Mouse (Mus musculus) forebrain, postnatal 0 days (tissue): ENCODE data around the gene Ncoa3. TPM values are rescaled to one million over a fixed set of nuclear protein-coding genes. Genes with fewer than 3 reads are reported as not detected.

Experiments
- ATAC-seq: fragments of 200-750 bp; cut with Nextera tagmentation; 2 replicates; pipeline ENCODE4 v1.8.0; 2017; ENCODE audit warnings: mild to moderate bottlenecking, moderate library complexity
- DNase-seq: peaks from one replicate; pipeline ENCODE4 v3.0.0-alpha.2; 2015
- H3K27ac ChIP-seq: fragments of 300-500 bp; sonication (generic); 2 replicates; pipeline ENCODE4 v1.5.1; 2014; ENCODE audit warnings: low read depth, mild to moderate bottlenecking, antibody characterized with exemption, low read length, moderate library complexity, mixed read lengths
- H3K27me3 ChIP-seq: fragments of 300-500 bp; sonication (generic); 2 replicates; pipeline ENCODE4 v1.6.1; 2014; ENCODE audit warnings: mild to moderate bottlenecking, low read length, mixed read lengths; ENCODE audit not compliant: insufficient read depth
- H3K36me3 ChIP-seq: fragments of 300-500 bp; sonication (generic); 2 replicates; pipeline ENCODE4 v1.6.1; 2014; ENCODE audit warnings: mild to moderate bottlenecking, moderate library complexity; ENCODE audit not compliant: insufficient read depth
- H3K4me1 ChIP-seq: fragments of 300-500 bp; sonication (generic); 2 replicates; pipeline ENCODE4 v1.6.1; 2014; ENCODE audit warnings: antibody characterized with exemption; ENCODE audit not compliant: insufficient read depth
- H3K4me2 ChIP-seq: fragments of 300-500 bp; sonication (generic); 2 replicates; pipeline ENCODE4 v1.6.1; 2014; ENCODE audit warnings: low read depth, mild to moderate bottlenecking, moderate library complexity
- H3K4me3 ChIP-seq: fragments of 300-500 bp; sonication (generic); 2 replicates; pipeline ENCODE4 v1.5.1; 2014; ENCODE audit warnings: low read depth, low read length, mixed read lengths
- H3K9ac ChIP-seq: fragments of 300-500 bp; sonication (generic); 2 replicates; pipeline ENCODE4 v1.6.1; 2014; ENCODE audit warnings: mild to moderate bottlenecking
- H3K9me3 ChIP-seq: fragments of 300-500 bp; sonication (generic); 2 replicates; pipeline ENCODE4 v1.6.1; 2016; ENCODE audit warnings: low read length
- CTCF ChIP-seq: sonication (generic); IDR thresholded peaks from 2 replicates; pipeline ENCODE4 v1.5.1; 2016; ENCODE audit warnings: antibody characterized with exemption, control low read depth, low read depth
- WGBS: fragments of 180-500 bp; shearing (Covaris S2); extraction: QIAGEN DNeasy Blood & Tissue Kit; methylation state at CpG from one replicate; pipeline ENCODE4 v1.1.7; 2014; 5-methylcytosine and 5-hydroxymethylcytosine counted together
- polyA plus RNA-seq: library from polyadenylated mRNA; unstranded; fragments of >200 nt; fragmentation: Nextera tagmentation; extraction: Ambion mirVana; gene quantifications from 2 replicates; pipeline ENCODE4 v1.2.1, GENCODE M21; 2015
- total RNA-seq: library from RNA; depleted of rRNA; stranded (reverse); fragments of >200 nt; gene quantifications from 2 replicates; pipeline ENCODE4 v1.2.3, GENCODE M21; 2014

The Ncoa3 gene
- total and polyA plus RNA-seq, 2 experiments from 2014 or later = 9.8 to 24.1 TPM

DNA sequence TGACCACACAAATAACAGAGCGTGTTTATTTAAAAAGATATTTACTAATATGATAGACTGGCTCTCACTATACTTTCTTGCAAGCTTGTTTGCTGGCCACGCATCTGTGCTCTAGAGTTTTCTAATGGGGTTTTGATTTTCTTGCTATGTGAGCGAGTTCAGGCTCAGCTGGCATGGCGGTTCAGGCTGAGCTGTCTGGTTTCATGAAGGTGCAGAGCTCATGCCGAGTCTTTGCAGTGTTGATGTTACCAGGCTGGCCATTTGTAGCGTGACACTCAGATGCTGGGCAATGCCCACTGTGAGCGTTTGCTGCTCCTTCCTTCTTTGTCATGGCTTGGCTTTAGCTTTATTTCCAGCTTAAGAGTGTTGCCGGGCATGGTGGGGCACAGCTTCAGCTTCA is 70.0 kb downstream of the Ncoa3 start:
- WGBS = 93% methylated on average over 8 of the region's 8 CpGs
- TF ChIP-seq CTCF = no peak
- Histone ChIP-seq H3K9me3 (no peaks in the 10 kb centered on the region), H3K4me3 (no peak overlapping the region), H3K4me2 (no peak overlapping the region), H3K9ac (no peak overlapping the region), H3K36me3 (peaks cover 52% of the 10 kb centered on the region), H3K27ac (no peak overlapping the region), H3K4me1 (no peaks in the 10 kb centered on the region), H3K27me3 (no peaks in the 10 kb centered on the region)
- ATAC-seq = no peak
- no peak for DNase-seq

DNA sequence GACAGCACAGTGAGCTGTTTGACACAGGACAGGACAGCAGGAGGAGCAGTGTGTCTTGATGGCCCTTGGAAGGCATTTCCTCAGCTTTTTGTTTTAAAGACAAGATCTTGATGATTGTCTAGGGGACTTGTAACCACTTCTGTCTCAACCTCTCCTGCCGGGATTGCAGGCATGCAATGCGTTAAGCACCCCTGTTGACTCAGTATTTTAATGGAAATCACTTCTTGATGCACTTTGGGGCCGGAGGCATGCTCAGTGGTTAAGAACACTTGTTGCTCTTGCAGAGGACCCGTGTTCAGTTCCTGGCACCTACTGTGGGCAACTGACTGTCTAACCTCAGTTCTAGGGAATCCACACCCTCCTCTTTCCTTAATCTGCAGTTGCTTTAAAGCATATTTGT is 74.0 kb downstream of the Ncoa3 start:
- 76% methylated on average over 4 of the region's 4 CpGs for WGBS
- DNase-seq (no peak), ATAC-seq (no peak)
- Histone ChIP-seq H3K4me2 (no peak overlapping the region), H3K27ac (no peak overlapping the region), H3K27me3 (no peaks in the 10 kb centered on the region), H3K4me3 (no peak overlapping the region), H3K9ac (no peak overlapping the region), H3K4me1 (no peaks in the 10 kb centered on the region), H3K9me3 (no peaks in the 10 kb centered on the region), H3K36me3 (peaks cover 65% of the 10 kb centered on the region)
- TF ChIP-seq CTCF = no peak

DNA sequence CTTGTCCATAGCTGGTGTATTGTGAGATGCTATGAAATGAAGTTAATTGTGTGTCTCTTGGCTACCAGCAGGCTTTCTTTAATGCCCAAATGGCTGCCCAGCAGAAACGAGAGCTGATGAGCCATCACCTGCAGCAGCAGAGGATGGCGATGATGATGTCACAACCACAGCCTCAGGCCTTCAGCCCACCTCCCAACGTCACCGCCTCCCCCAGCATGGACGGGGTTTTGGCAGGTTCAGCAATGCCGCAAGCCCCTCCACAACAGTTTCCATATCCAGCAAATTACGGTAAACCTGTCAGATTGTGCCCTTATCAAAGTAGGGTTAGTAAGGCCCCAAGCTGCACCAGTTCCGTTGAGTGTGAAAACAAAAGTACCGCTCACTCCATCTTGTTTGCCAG is 75.8 kb downstream of the Ncoa3 start:
- H3K9me3 ChIP-seq = no peaks in the 10 kb centered on the region
- no peak overlapping the region for H3K9ac ChIP-seq
- H3K27me3 ChIP-seq = no peaks in the 10 kb centered on the region
- no peak overlapping the region for H3K4me2 ChIP-seq
- no peak for DNase-seq
- no peaks in the 10 kb centered on the region for H3K4me1 ChIP-seq
- no peak for ATAC-seq
- no peak for TF ChIP-seq CTCF
- 85% methylated on average over 9 of the region's 9 CpGs for WGBS
- H3K36me3 ChIP-seq = peaks cover 73% of the 10 kb centered on the region
- no peak overlapping the region for H3K4me3 ChIP-seq
- no peak overlapping the region for H3K27ac ChIP-seq

DNA sequence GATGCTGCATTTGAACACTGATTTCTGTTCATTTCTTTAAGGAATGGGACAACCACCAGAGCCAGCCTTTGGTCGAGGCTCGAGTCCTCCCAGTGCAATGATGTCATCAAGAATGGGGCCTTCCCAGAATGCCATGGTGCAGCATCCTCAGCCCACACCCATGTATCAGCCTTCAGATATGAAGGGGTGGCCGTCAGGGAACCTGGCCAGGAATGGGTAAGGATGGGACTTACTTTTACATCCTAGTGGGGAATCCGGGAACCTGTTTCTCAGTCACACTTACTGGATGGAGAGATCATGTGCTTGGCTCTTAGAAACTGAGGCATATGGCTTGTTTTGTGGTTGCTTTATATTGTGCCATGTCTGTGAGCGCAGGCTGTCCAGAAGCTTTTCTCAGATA is 76.7 kb downstream of the Ncoa3 start:
- 86% methylated on average over 5 of the region's 5 CpGs for WGBS
- H3K9ac ChIP-seq = no peak overlapping the region

DNA sequence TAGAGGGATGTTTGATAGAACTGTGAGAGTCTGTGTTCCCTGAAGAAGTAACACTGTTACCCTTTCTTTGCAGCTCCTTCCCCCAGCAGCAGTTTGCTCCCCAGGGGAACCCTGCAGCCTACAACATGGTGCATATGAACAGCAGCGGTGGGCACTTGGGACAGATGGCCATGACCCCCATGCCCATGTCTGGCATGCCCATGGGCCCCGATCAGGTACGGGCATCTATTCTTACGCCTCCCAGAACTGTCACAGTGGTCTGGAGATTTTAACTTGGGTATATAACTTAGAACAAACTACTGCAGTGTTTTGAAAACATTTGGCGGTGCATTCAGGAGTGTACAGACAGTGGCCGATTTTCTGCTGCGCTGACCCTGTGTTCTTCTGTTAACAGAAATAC is 77.3 kb downstream of the Ncoa3 start:
- H3K4me3 ChIP-seq = no peak overlapping the region
- peaks cover 73% of the 10 kb centered on the region for H3K36me3 ChIP-seq
- H3K27ac ChIP-seq = no peak overlapping the region
- DNase-seq (no peak), ATAC-seq (no peak)
- TF ChIP-seq CTCF = no peak
- WGBS = 93% methylated on average over 7 of the region's 7 CpGs
- no peaks in the 10 kb centered on the region for H3K9me3 ChIP-seq
- H3K4me1 ChIP-seq = no peaks in the 10 kb centered on the region
- no peak overlapping the region for H3K9ac ChIP-seq
- no peaks in the 10 kb centered on the region for H3K27me3 ChIP-seq
- no peak overlapping the region for H3K4me2 ChIP-seq

More for the DNA sequence above, 76.7 kb downstream of the Ncoa3 start:
- no peaks in the 10 kb centered on the region for H3K4me1 ChIP-seq
- ATAC-seq (no peak), DNase-seq (no peak)
- no peak overlapping the region for H3K4me3 ChIP-seq
- no peaks in the 10 kb centered on the region for H3K9me3 ChIP-seq
- H3K27ac ChIP-seq = no peak overlapping the region
- H3K36me3 ChIP-seq = peaks cover 73% of the 10 kb centered on the region
- H3K4me2 ChIP-seq = no peak overlapping the region
- no peak for TF ChIP-seq CTCF
- no peaks in the 10 kb centered on the region for H3K27me3 ChIP-seq

DNA sequence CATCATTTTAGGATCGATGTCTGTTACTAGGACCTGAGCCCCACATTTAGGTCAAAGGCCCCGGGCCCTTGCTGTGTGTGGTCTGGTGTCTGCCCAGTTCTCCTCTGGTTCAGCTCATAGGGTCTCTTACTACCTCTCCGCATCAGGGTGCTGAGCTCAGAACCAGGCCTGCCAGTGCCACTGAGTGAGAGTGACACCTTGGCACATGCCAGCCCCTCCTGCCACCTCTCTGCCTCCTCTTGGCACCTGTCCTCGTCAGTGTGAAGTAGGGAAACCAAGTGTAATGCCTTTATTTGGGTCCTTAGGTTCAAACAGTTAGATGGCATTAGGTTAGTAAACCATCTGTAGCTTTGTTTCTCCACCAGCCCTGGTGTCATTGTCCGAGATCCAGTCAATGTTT is 79.0 kb downstream of the Ncoa3 start:
- H3K27me3 ChIP-seq = no peaks in the 10 kb centered on the region
- no peak overlapping the region for H3K27ac ChIP-seq
- H3K4me1 ChIP-seq = no peaks in the 10 kb centered on the region
- H3K9ac ChIP-seq = no peak overlapping the region
- no peak overlapping the region for H3K4me2 ChIP-seq
- peaks cover 62% of the 10 kb centered on the region for H3K36me3 ChIP-seq
- TF ChIP-seq CTCF = no peak
- 83% methylated on average over 5 of the region's 5 CpGs for WGBS
- ATAC-seq (no peak), DNase-seq (no peak)
- H3K9me3 ChIP-seq = no peaks in the 10 kb centered on the region
- H3K4me3 ChIP-seq = no peak overlapping the region

DNA sequence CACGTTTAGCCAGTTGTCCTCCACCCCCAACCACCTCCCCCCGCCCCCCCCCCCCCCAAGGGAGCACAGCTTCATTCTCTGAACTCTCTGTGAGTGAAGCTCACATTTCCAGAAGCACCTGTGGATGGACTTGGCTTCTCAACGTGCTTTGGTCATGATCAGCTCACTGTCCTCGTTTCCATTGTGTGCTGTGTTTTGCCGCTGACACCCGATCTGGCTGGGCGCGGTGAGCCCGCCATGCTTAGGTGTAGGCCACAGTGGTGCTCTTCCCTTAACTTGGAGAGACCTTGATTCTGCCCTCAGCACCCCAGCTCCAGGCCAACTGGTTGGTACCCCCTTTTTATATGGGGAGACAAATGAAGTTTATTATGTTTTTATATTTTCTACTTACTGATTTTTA is 79.5 kb downstream of the Ncoa3 start:
- H3K27me3 ChIP-seq = no peaks in the 10 kb centered on the region
- 82% methylated on average over 9 of the region's 9 CpGs for WGBS
- DNase-seq = no peak
- H3K9me3 ChIP-seq = no peaks in the 10 kb centered on the region
- H3K4me3 ChIP-seq = no peak overlapping the region
- H3K36me3 ChIP-seq = peaks cover 58% of the 10 kb centered on the region
- TF ChIP-seq CTCF = no peak
- H3K4me1 ChIP-seq = no peaks in the 10 kb centered on the region
- no peak overlapping the region for H3K9ac ChIP-seq
- no peak overlapping the region for H3K4me2 ChIP-seq
- no peak overlapping the region for H3K27ac ChIP-seq
- ATAC-seq = no peak

DNA sequence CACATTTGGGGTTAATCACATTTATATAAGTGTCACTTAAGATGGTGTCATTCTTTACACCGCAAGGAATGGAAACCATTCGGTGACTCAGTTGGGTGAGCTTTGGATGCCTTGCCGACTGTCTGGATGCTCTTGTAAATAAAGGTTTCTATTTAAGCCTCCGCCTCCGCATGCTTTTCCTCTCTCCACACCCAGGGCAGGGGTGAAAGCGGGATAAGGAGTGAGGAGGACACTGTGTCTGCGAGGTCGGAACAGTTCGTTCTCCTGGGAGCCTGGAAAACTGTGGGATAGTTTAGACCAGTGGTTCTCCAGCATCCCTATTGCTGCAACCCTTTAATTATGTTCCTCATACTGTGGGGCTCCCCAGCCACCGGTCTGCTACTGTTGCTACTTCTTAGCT is 80.6 kb downstream of the Ncoa3 start:
- no peak for TF ChIP-seq CTCF
- no peak overlapping the region for H3K27ac ChIP-seq
- H3K4me2 ChIP-seq = no peak overlapping the region
- no peaks in the 10 kb centered on the region for H3K9me3 ChIP-seq
- H3K27me3 ChIP-seq = no peaks in the 10 kb centered on the region
- H3K36me3 ChIP-seq = peaks cover 48% of the 10 kb centered on the region
- no peak for ATAC-seq
- no peak overlapping the region for H3K9ac ChIP-seq
- DNase-seq = no peak
- WGBS = 86% methylated on average over 10 of the region's 10 CpGs
- H3K4me1 ChIP-seq = no peaks in the 10 kb centered on the region
- H3K4me3 ChIP-seq = no peak overlapping the region
